Mouse (Mus musculus) gastrocnemius, postnatal 14 days (tissue): Measurements from ENCODE around the gene Ctps2. TPM values are rescaled to one million over a fixed set of nuclear protein-coding genes. Genes with fewer than 3 reads are reported as not detected.
"Not testable (repeated sequence)": the region's sequence is repeated elsewhere in the genome, so short reads cannot be mapped to it uniquely, and the experiment has no call there.

ENCODE experiments used
- DNase-seq: peaks from one replicate; pipeline ENCODE4 v3.0.0; 2021; ENCODE audit warnings: mixed read lengths
- intact Hi-C: fragments of 180-260 bp; cut with DNase I; formaldehyde crosslinking; loops from one replicate; pipeline ENCODE4 v1.15.1; 2025; ENCODE audit warnings: low total_unique reads
- long read RNA-seq, 2 experiments: library from polyadenylated mRNA; stranded (forward); transcript quantifications; one replicate each; pipeline ENCODE4 v2.0.0; 2021
- total RNA-seq, 2 experiments: library from RNA; stranded (reverse); gene quantifications; 2 replicates each; pipeline ENCODE4 v1.2.3; 2021

The Ctps2 gene
- 10 to 100 TPM; 10.3 to 10.4 TPM for total RNA-seq
- long read RNA-seq, experiment 1, partial matches to known transcripts: 0 of 6 reads
- long read RNA-seq, experiment 1, other reads (novel, unspliced or antisense): 3 of 6 reads
- long read RNA-seq, experiment 2, partial matches to known transcripts: 1 of 3 reads
- long read RNA-seq, experiment 2, other reads (novel, unspliced or antisense): 2 of 3 reads

DNA sequence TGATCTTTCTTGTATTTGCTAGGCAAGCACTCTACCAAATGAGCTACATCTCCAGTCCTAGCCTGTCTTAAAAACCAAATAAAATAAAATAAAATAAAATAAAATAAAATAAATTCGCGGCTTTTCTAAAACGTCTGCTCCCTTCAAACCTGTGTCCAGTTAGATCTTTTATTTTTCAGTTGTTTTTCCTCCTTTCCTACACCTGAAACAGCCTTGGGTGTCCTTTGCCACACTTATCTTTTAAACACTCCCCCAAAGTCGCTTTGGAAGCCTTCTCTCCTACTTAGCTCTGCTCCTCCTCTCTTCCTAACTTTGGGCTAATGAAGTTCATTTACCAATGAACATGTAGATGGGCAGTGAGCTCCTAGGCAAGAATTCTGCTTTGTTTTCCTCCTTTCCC is at the start of gene Ctps2:
Gene Ctps2, plus strand, starts transcription at position 301 of the 400 bp plus-strand sequence.
- no peak for DNase-seq
- intact Hi-C loops: no loop called here

DNA sequence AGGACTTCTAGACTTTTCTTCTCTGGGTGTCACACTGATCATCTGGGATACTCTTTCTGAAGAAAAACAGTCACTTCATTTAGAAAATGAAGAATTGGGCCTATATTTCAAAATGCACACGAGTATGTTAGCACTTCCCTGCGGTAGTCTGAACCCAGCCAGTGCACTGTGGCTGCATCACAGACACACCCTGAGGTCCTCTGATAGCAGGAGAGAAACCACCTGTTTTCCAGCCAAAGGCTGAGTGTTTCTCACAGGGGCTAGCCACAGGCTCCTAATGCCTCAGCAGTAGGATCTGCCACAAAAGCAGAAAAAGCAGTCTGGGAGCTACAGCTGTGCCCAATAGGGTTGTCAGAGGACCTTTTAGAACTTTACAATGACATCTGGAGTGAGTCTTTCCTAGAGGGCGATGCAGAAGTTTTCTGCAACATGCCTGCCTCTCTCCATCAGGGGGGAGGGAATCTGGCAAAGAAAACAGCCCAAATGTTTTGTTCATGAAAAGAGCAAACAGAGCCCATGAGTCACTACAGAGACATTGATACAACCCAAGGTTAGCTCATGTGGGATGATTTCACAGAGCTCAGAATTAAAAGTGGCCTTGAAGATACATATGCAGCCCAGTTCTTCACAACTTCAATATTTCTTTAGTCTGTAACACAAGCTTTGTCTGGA is 32.6 kb upstream of the Ctps2 start:
- no peak for DNase-seq
- intact Hi-C loops: no loop called here

- intact Hi-C loops: no loop called here
- DNase-seq: peak; percentile 14
Measured at GRCm38 (mm10) chrX:162871734-162872517, 29.1 kb upstream of the Ctps2 start.

DNA sequence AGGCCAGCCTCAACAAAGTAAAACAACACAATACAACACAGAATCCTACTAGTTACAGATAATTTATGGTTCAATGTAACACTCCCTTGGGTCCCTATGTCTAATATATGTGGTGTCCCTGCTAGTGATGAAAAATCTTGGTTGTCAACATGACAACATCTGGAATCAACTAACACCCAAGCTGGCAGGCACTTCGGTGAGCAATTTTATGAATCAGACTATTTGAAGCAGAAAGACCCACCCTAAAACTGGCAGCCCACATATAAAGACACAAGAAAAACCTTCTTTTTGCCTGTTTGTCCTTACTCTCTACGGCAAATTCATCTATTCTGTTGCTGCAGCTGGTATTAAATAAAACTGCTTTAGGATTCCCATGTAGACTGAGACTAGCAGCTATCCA is 27.3 kb upstream of the Ctps2 start:
- intact Hi-C loops: no loop called here
- DNase-seq: no peak

DNA sequence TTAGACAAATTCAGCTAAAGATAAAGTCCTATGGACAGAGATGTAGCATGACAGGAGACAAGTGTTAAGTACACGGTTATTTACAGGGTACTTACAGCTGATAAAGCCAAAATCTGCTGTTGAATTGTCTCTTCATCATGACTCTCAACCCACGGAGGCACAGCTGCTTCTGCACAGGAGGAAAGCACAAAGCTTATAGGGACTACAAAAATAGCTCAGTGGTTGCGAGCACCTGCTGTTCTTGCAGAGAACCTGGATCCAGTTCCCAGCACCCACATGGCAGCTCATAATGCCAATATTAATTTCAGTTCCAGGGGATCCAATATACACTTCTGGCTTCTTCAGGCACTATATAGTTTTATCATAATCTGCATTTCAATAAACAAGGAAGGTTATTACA is 22.8 kb upstream of the Ctps2 start:
- no peak for DNase-seq
- intact Hi-C loops: no loop called here

DNA sequence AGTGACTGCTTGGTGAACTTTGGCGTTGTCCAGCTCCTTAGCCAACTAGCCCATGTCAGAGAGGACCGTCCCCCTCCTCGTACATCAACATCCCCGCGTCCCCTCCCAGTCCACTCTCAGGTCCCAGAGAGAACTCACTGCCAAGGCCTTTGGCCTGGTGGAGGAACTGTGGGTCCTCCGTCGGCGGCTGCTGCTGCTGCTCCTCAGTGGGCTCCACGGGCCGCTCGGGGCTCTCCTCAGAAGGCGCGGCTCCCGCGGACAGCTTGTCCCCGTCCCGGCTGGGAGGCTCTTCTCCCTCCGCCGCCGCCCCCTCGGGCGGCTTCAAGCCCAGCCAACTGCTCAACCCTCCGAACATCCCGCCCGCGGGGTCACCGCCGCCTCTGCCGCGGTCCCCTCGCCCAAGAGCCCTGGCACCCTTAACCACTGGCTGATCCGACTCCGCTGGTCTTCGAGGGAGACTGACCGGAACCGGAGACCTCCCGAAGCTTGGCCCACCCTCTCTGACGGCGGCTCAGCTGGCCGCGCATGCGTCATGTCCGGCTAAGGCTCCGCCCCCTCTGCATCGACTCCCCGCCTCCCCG is 13.0 kb upstream of the Ctps2 start, which contains the start of gene Syap1:
Gene Syap1, minus strand, starts transcription at position 517 of the 581 bp plus-strand sequence.
- DNase-seq: peak; percentile 85
- intact Hi-C loops: no loop called here

GRCm38 (mm10) chrX:162888575-162889223 is 12.3 kb upstream of the Ctps2 start:
- intact Hi-C loops, DNase-seq: not testable (repeated sequence)

DNA sequence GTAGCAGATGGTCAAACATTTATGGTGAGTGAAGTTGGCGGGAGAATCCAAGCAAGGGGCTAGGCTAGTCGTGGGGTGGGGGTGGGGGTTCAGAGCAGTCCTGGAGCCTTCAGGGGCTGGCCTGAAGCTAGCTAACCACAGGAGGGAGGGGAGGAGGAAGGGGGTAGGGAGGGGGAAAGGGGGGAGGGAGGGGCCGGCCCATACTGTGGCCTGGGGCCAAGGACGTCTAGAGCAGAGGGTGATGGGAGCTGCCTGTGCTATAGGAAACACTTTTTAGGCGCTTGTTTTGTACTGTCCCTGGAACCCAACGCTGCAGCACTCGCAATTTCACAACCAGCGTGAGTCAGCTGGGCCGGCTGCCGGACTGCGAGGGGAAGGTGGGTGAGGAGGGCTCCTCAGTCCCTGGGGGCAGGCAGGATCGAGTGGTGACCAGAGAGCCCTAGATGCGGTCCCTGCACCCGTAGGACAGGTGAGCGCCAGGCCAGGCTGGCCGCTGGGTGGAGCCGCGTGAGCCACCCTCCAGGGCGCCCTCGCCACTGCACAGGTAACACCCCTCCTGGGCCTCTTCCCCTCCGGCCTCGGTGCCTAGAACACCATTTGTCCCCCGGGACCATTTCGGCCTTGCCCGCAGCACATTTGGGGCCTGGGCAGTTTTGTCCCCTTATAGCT is 467 bp downstream of the Ctps2 start:
- DNase-seq: peak; percentile 42
- intact Hi-C loops: no loop called here

GRCm38 (mm10) chrX:162902040-162902734 is 1.1 kb downstream of the Ctps2 start:
- intact Hi-C loops: no loop called here

GRCm38 (mm10) chrX:162907554-162907953 is 6.5 kb downstream of the Ctps2 start:
- no peak for DNase-seq
- intact Hi-C loops: no loop called here

More at GRCm38 (mm10) chrX:162902040-162902734, 1.1 kb downstream of the Ctps2 start:
- peak; percentile 14 for DNase-seq

DNA sequence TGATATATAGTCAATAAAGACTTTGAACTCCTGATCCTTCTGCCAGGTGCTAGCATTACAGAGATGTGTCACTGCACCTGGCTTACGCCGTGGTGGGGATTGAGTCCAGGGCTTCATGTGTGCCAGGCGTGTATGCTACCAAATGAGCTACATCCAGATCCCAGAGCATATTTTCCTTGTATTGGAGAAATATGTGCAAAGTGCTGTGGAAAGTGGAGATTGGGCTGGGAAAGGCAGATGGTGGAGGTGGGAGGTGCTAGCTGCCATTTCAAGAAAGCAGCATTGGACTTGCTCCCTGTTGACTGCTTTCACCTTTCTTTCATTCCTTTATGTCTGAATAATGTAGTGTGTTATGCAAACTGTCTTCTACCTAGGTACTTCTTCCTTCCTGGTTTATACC is 12.6 kb downstream of the Ctps2 start:
- no peak for DNase-seq
- intact Hi-C loops: no loop called here

- intact Hi-C loops: no loop called here
- DNase-seq: peak; percentile 16
Measured at GRCm38 (mm10) chrX:162915697-162916096, 14.7 kb downstream of the Ctps2 start.

GRCm38 (mm10) chrX:162921487-162922125 is 20.6 kb downstream of the Ctps2 start:
- DNase-seq: no peak
- intact Hi-C loops: no loop called here

- intact Hi-C loops: loop anchor here (10.0 kb wide), 1 partner anchor 733 kb away; no protein-coding TSS in a partner anchor
- no peak for DNase-seq
Measured at GRCm38 (mm10) chrX:162931467-162931866, 30.4 kb downstream of the Ctps2 start.

DNA sequence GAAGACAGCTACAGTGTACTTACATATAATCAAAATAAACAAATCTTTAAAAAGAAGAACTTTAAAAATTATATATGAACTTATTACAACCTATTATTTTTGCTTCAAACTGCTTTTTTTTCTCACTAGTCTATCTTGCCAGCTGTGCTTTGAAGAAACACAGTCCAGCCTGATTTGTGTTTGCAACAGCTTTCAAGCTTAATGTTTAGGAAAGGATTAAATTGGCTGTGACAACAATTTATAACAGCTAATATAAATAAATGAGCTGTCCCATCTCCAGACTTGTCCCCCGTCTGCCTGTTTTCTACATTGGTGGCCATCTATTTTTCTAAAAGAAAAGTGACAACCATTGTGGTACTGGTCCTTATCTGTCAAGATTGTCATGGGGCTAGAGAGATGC is 41.0 kb downstream of the Ctps2 start:
- no peak for DNase-seq
- intact Hi-C loops: no loop called here

DNA sequence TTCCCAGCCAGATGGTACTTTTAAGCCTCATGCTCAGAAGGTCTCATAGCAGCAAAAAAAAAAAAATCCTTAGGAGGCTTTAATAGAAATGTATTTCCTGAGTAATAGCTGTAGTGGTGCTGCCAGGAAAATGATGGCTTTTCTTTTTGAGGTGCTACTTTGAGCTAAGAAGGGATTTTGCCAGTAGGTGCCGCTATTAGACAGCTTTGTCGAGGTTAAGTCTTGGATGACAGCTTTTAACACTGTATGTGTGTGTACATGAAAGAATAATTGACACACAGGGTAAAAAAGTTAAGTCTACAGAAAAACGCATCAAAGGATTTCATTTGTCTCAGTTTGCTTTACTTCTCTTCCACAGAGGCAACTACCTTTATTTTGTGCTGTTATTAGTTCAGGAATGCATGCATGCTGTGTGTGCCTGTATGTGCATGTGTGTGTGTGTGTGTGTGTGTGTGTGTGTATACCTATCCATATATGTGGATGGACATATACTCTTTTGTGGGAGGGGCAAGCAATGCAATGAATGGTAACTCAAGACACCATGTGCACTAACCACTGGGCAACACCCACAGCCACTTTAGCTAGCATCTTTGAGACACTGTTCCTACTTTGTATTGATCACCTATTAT is 48.9 kb downstream of the Ctps2 start:
- intact Hi-C loops: no loop called here
- no peak for DNase-seq

DNA sequence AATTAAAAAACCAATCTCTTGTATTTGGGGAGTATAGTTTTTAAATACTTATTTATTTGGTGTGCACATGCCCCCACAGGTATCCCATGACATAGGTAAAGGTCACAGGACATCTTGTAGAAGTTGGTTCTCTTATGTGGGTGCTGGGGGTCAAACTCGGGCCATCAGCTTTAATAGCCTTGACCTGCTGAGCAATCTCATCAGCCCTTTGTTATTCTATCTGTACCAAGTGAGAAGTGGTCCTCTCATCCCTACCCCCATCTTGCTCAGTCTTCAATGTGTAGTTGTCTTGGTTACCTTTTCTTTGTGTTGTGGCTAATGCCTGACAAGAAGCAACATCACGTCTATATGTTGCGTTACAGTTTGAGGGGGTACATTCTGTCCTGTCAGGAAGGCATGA is 56.9 kb downstream of the Ctps2 start:
- DNase-seq: no peak
- intact Hi-C loops: no loop called here

- intact Hi-C loops: no loop called here
Measured at GRCm38 (mm10) chrX:162963840-162964239, 62.8 kb downstream of the Ctps2 start.

More at GRCm38 (mm10) chrX:162963840-162964239, 62.8 kb downstream of the Ctps2 start:
- DNase-seq: no peak
